Mouse (Mus musculus): ENCODE data around the gene 4930432K21Rik.

The 4930432K21Rik gene

DNA sequence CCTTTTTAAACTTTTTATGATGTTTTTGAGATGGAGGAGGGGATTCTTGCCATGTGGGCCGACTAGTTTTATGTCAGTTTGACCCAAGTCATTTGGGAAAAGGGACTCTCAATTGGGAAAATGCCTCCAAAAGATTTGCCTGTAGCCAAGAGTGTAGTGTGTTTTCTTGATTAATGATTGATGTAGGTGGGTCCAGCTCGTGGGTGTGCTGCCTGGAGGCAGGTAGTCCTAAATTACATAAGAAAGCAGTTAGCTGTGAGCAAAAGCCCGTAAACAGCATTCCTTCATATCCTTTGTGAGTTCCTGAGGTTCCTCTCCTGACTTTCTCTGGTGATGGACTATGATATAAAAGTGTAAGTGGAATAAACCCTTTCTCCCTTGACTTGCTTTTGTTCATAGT, 1.4 kb downstream of the 4930432K21Rik start:
- DNase-seq: no peak

DNA sequence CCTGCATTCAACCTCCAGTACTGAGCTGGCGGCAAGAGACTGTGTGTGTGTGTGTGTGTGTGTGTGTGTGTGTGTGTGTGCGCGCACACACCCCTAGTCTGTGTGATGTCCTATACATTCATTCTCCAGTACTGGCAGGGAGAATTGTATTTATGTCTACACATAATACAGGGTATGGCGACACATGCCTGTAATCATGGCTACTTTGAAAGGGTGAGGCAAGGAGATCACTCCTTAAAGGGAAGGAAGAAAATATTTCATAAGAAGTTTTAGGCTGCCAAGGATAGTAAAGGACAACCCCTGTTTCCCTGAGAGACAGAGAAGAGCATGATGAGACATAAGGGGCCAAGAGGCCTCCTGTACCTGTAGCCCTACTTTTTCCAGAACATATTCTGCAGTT, 9.8 kb downstream of the 4930432K21Rik start:
- DNase-seq: no peak

DNA sequence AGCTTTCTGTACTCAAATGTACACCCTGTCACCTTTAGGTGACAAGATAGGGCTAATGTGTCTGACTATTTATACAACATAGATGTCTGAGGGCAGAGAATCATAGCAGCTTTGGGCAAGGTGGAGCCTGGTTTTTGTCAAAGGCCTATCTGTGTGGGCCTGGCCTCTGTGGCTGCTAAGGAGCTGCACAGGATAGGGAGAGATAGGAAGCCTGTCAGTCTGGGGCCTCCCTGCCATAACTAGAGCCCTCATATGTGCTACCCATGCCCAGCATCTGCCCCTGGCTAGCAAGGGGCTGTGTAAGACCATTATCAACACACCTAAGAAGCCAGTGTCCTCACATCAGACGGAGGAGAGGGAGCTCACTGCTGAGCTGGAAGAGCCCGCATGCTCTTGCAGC, 19.9 kb downstream of the 4930432K21Rik start:
- no peak for DNase-seq

DNA sequence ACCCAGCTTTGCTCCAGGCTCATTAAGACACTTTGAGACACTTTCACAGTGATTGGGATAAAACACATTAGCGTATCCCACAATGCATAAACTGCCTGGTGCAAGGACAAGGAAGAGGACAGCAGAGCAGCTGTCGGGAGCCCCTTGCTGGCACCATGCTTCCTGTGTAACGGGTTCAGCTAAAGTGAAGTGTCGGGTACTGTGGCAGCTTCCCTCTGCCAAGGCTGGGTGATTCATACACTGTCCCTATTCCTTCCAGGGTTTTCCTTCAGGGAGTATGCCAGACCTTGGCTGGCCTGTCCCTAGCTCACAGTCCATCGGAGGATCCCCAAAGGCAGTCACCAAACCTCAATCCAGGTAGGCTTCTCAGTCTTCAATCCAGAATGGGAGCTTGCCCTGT, 22.3 kb downstream of the 4930432K21Rik start:
- no peak for DNase-seq

DNA sequence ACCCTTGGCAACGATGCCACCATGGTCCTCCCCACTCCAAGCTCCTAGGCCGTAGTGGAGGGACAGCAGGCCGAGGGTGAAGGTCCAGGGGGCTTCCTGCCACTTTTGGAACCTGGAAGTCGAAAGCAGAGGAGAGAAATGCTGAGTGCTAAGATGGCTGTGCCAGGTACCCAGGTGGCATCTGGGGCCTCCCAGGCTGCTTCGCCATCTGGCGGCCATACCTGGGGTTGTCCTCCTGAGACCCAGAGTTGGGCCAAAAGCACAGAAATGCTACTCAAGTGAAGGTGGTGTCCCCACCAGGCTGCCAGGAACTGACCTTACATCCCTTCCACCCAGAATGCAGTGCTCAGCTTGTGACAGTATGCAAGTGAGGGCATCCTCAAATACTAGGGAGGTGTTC, 26.0 kb downstream of the 4930432K21Rik start:
- DNase-seq: peak in 1 of 2 experiments; percentile 17

DNA sequence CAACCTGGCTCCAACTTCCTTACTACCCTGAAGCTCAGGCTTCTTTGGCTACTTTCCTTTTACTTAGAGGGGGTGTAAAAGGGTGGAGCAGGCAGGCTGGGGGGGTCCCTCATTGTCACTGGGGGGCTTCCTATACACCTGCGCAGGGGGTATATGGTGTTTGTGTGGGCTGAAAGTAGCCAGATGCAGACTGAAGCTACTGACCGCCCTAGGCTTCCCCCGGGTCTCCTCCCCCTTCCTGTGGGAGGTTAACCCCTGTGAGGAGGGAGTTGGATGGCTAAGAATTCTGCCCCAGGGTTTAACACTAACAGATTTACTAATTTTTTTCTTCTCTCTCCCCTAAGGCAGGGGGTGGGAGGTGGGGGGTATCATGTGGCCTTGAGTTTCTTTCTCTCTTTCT, 28.7 kb downstream of the 4930432K21Rik start:
- DNase-seq: no peak

DNA sequence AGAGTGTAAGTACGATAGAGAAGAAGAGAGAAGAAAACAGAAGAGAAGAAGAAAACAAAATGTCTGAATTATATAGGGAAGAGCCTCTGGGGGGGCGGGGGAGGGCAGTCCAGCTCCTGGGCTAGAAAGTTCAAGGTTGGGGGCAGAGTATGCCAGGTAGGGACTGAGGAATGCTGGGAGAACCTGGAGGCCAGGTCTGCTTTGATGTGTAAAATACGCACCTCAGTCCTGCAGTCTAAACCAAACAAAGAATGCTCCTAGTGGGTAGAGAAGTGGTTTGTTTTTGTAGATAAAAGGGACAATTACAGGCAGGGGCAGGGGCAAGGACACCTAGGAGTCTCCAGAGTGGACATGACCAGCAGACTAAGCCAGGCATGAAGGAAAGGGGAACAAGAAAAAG, 29.6 kb downstream of the 4930432K21Rik start:
- no peak for DNase-seq

DNA sequence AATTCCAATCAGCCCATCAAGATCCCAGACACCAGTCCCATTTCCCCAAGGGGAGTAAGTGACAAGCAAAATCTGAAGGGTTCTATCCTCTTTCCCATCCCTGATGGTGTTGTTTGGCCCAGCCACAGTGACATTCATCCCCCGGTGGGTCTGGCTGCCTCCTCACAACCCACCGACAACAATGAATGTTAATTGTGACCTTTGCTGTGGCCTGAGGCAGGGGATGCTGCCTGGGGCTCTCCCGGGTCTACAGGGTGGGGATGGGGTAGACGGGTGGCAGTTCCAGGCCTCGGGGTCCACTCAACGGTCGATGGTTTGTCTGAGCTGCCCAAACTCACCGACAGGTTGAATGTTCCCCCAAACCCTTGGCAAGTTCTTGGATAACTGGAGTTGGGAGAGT, 30.8 kb downstream of the 4930432K21Rik start:
- no peak for DNase-seq

DNA sequence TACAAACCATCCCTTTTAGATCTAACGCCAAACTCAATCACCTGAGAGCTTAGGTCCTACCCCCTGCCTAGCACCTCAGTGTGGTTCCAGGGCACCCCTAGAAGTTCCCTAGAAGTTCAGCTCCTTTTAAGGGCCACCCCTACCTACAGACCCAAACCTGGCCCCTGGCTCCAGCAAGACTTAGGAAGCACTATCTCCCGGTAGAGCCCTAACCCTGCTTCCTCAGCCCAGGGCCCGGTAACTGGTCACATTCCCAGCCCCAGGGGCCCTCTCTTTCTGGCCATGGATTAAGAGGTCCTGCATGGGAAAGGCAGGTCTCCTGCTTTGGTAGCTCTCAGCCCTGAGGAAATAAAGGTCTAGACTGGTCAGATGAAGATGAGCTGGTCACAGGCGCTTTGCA, 32.1 kb downstream of the 4930432K21Rik start:
- no peak for DNase-seq

DNA sequence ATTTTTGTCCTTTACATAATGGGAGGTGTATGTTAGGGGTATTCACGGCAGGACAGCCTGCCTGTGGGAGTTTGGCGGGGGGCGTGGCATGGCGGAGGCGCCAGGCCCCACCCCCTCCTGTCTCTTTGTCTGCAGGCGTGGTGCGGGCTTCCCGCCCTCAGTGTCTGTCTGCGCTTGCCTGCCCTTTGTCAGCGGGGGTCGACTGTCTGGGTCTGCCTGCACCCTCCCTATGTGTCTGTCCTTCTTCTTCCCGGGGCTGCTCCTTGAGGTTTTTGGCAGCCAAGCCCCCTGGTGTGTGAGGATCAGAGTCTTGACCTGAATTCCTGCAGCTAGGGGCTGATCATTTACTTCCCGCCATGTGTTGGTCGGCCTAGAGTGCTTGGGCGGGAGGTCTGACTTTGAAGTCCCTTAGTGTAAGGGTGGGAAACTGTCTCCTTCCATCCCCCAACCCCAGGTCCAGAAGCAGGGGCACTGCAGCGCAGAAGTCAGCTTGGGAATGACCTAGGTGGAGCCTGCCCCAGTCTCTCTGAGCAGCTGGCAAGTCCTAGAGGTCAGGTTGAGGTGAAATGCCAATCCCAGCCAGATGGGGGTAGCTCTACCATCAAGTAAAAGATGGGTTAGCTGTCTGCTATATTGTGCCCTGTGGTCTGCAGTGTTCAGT, 32.8 kb downstream of the 4930432K21Rik start:
- DNase-seq: no peak

DNA sequence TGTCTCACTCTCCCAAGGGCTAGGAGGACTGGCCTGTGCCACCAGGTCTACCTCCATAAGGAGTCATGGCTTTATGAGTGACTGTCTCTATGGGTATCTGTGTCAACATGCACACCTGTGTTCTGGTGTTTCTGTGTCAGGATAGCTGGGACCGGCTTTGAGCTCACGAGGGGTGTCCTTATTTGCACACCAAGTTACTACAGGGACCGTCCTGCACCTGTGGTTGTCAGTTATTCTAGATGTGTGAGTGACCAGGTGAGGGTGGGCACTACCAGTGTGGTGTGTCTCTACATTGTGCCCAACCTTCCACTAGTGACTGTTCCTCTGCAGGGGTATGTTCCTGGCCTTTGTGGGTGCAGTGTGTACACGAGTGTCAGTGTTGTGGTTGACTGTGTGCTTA, 35.0 kb downstream of the 4930432K21Rik start:
- DNase-seq: no peak

DNA sequence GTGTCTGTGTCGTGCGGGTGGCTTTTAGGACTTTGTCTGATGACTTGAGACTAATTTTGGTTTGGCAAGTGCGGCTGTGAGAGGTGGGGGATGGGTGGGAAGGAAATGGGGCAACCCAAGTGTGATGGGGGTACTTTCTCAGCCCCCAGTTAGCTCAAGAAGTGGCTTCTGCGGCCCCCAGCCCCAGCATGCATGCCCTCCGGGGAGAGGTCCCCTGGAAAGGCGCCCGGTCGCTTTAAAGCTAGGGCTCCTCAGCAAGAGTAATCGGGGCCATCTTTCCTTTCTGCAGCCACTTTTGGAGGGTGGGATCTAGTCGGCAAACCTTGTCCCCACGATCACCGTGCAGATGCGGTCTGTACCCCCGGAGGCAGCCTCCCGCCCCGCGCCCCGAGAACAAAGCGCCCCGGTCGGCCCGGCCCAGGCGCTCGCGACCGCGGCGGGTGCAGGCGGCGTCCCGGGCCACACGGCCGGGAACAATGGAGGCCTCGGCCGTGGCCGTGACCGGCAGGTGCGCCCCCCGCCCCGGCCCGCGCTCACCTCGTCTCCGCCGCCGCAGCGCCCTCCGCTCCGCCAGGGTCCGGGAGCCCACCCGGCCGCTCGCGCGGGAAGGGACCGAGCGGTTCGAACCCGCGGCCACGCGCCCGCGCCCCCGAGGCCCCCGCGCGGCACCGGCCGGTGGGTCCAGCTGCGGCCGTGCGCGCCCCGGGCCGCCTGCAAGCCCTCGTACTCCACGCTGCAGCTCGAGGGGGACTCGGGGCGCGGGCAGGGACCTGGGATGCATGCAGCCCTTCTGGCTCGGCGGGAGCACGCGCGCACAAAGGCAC, 35.6 kb downstream of the 4930432K21Rik start:
- DNase-seq: peak in 1 of 2 experiments; percentile 13

DNA sequence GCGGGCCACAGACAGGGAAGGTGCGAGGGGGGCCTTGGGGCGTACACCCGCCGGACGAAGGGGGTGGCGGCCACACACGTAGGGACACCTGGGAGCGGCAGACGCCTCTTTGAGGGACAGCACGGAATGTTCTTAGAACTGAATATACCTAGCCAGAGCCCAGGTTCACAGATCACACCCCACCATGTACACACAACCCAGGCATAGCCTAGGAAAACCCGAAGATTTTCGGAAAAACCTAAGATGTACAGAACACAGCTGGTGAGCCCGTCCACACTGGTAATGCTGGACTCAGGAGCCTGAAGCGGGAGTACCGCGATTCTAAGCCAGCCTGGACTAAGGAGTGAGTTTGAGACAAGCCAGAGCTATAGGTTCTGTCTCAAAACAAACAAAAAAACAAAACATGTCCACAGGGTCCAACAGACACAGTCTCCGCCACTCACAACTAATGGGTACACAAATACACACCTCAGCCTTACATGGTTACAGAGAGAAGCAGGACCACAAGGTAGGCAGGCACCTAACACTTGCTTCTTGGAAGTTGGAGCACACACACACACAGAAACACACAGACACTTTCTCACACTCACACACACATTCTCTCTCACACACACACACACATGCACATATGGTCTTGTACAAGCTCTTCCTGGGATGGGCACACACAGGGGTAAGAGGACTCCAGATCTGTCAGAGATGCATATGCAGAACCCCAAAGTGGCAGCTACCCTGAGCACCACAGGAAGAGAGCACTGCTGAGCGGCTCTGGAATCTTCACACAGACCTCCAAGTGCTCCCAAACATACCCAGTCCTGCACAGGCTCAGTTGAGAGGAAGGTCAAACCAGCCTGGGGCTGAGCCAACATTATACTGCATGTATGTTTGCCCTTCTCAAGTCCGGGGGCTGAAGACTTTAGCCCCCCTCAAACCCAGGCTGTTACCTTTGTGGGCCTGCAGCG, 36.5 kb downstream of the 4930432K21Rik start:
- DNase-seq: no peak

DNA sequence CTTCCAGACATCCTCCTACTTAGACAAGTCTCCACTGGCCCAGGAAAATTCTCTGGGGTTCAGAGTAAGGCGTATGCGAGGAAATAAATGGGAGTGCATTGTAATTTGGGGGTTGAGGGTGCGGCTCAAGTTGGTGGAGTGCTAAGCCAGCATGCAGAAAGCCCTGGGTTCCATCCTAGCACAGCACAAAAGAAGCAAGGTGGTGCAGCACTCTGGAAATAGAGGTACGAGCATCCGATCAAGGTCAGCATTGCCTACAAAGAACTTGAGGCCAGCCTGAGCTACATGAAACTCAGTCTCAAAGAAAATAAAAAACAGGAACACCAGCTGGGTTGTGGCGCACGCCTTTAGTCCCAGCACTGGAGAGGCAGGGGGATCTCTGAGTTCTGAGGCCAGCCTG, 37.3 kb downstream of the 4930432K21Rik start, which contains the start of gene Nanos3:
TSS of gene Nanos3 (minus strand) at position 101 of the 400 bp plus-strand sequence.
- no peak for DNase-seq

DNA sequence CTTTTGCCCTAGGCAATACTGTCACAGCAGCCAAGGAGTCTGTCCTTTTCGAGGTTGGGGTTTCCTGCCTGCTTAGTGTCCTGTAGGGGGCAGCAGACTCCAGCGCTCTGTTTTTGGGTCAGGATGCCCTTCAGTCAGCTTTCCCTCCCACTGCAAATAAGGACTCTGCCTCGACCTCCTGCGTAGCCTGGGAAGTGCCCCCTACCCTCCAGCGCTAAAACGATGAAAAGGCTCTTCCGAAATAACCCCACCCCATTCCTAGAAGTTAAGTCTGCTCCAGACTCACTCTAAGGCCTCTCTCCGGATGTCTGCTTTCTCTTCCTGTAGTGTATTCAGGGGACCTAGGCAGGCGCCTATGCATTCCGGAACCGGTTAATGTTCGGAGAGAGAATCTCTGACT, 38.7 kb downstream of the 4930432K21Rik start:
- DNase-seq: peak; percentile 56 to 68

DNA sequence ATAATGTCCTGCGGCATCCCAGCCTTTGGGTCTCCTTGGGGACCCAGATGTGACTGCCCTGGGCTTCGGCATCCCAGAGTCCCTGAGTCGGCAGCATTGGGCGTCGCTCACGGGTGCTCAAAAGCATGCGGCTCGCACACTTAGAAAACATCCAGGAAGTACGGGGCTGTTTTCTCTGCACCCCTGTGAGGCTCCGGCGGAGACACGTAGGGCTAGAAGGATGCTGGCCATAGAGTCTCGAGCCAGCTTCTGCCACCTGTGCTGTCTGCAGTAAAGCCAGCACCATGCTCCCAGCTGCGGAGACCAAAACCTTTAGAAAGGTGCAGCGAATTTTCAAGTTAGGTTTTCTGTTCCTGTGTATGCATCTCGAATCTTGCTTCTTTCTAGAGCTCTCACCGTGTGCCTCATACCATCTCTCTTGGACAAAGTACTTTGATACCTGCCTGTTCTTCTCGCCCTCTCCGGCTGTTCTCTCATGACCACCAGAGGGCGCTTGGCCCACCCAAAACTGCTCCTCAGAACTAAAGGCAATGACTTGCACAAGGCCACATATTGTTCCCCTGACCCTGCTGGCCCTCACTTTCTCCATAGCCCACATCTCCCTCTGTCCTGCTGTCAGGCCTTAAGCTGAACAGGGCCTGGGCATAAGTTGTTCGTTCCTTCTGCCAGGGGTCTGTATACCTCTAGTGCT, 39.4 kb downstream of the 4930432K21Rik start:
- DNase-seq: peak; percentile 64 to 78

DNA sequence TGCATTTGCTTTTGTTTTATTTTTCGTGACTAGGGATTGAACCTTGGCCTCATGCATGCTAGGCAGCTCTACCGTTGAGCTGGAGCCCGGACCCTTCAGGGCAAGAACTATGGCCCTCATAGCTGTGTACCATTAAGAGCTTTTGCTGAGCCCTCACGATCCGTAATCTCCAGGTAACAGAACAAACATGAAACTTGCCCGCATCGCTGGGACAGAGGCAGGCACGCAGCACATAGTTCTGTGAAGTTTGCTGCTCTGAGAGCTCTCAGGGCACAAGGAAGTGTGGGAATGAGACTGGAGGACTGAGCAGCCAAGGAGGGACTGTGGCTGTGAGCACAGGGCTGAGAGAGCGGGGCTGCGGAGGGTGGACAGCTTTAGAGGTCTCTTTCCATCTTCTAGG, 40.8 kb downstream of the 4930432K21Rik start:
- DNase-seq: no peak

DNA sequence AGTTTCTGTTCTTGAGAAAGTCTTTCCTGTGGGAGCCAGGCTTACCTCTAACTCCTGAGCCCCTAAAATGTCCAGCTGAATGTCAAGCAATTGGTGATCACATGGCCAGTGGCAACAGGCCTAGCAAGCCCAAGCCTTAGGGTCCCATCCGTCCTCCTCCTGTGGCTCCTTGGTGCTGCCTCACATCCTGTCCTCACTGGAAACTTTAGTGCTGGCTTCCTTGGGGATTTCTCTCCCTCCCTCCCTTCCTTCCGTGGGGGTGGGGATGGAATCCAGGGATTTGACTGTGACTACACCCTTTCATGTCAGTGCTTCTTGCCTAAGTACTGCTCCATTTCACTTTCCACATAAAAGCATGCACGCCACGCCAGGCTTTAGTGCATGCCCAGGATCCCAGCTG, 41.8 kb downstream of the 4930432K21Rik start:
- no peak for DNase-seq

DNA sequence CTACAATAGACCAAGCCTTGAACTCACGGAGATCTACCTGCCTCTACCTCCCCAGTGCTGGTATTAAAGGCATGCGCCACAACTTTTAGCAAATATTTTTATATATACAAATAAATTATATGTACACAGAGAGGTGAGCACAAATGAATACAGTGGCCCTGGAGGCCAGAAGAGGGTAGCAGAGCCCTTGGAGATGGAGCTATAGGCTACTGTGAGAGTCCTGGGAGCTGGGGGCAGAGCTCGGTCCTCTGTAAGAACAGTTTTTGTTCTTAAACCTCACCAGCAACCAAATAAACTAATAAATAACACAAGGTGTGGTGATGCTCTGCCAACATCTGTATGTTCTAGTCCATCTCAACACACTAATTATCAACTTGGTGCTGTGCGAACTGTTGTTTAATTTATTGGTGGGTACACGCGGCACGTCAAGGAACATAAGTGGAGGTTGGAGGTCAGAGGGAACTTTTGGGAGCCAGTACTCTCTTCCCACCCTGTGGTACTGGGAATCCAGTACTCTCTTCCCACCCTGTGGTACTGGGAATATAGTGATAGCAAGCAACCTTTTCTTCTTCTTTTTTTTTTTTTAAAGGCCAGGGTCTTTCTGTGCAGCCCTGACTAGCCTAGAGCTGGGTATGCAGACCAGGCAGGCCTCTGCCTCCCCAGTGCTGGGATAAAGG, 42.5 kb downstream of the 4930432K21Rik start:
- no peak for DNase-seq

DNA sequence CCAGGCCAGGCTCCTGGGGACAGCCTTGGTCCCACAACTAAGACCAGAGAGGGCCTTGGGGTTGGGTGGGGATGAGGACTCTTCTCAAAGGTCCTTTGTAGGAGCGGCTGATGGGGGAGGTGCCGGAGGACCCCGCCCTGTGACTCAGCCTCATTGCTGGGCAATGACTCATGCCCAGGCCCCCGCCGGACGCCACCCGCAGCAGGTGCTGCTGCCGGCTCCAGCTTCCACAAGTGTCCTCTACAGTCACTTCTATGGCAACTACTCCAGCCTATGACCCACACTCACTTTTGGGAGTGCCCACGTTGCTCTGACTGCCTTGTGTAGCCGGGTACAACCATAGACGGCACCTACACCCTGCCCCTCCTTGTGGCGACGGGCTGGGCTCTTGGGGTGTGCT, 44.2 kb downstream of the 4930432K21Rik start:
- DNase-seq: no peak

DNA sequence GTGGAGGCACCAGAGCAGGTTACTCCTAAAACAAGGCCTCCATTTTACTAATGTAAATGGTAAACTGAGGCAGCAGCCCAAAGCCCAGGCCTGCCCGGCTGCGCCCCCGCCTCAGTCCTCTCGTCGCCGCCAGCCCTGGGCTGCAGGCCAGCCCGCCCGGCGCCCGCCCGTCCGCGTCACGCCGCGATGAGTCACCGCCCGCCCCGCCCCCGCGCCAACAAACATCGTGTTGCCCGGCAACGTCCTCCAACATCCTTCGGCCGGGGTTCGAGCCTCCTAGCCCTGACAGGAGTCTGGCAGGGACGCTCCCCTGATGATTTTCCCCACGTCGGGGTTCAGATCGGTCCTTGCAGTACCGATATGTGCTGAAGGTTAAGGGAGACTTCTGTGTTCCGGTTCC, 44.7 kb downstream of the 4930432K21Rik start:
- DNase-seq: peak; percentile 46 to 69

DNA sequence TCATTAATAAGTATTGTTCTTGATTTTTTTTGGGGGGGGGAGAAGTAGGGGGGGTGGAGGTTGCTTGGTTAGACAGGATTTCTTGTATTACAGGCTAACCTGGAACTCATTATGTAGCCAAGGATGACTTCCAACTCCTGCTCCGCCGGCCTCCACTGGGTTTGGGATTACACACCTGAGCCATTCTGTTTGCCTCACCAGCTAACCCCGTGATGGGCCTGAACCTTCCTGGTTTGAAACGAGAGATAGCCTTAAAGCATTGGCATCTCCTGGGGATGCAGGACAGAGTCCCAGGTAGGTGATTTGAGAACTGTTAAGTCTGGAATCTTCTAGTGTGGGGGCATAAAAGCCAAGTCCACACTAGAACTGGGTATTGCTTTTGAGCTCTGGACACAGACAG, 45.3 kb downstream of the 4930432K21Rik start:
- no peak for DNase-seq

Measured in spleen, adult 18-20 months (tissue).